Mouse (Mus musculus) myocyte (in vitro differentiated cells): ENCODE data around the gene Atl1.

Experiments used
- CEBPB ChIP-seq: IDR thresholded peaks from 2 replicates; pipeline ENCODE4 v1.6.1; 2011; ENCODE audit warnings: mild to moderate bottlenecking, moderate library complexity; ENCODE audit not compliant: poor library complexity, insufficient read depth, severe bottlenecking
- E2F4 ChIP-seq: IDR thresholded peaks from one replicate; pipeline ENCODE4 v1.6.1; 2011; ENCODE audit warnings: mild to moderate bottlenecking, control low read depth, moderate library complexity; ENCODE audit not compliant: insufficient read depth
- MYOD1 ChIP-seq, 3 experiments: IDR thresholded peaks; one replicate each; pipeline ENCODE4 v1.6.1; 2011; ENCODE audit warnings: control low read depth in 2 of 3, low read depth in 2 of 3, mild to moderate bottlenecking in 2 of 3, moderate library complexity in 1 of 3; ENCODE audit not compliant: insufficient read length in 2 of 3, control insufficient read depth in 1 of 3
- POLR2A ChIP-seq: IDR thresholded peaks from one replicate; pipeline ENCODE4 v1.6.1; 2011; ENCODE audit warnings: low read depth, mild to moderate bottlenecking, control low read depth, moderate library complexity; ENCODE audit not compliant: insufficient read length
- POLR2AphosphoS2 ChIP-seq: IDR thresholded peaks from one replicate; pipeline ENCODE4 v1.6.1; 2011; ENCODE audit warnings: low read depth, control low read depth; ENCODE audit not compliant: insufficient read length
- REST ChIP-seq: IDR thresholded peaks from one replicate; pipeline ENCODE4 v1.6.1; 2011; ENCODE audit warnings: mild to moderate bottlenecking, control low read depth, moderate library complexity; ENCODE audit not compliant: insufficient read depth, insufficient read length
- SRF ChIP-seq: IDR thresholded peaks from one replicate; pipeline ENCODE4 v1.6.1; 2011; ENCODE audit warnings: low read depth; ENCODE audit not compliant: control insufficient read depth, insufficient read length
- TCF3 ChIP-seq: IDR thresholded peaks from one replicate; pipeline ENCODE4 v1.6.1; 2011; ENCODE audit warnings: low read depth, control low read depth; ENCODE audit not compliant: insufficient read length
- USF1 ChIP-seq: IDR thresholded peaks from one replicate; pipeline ENCODE4 v1.6.1; 2011; ENCODE audit warnings: low read depth, mild to moderate bottlenecking, control low read depth, moderate library complexity

GRCm38 (mm10) chr12:69845722-69846121 is 46.7 kb upstream of the Atl1 start:
- TF ChIP-seq USF1 (no peak), CEBPB (no peak), POLR2AphosphoS2 (no peak), POLR2A (no peak), SRF (no peak), E2F4 (no peak), REST (no peak), MYOD1 (IDR thresholded peaks at IDR 0.05; ENCODE audit: control insufficient read depth in 1 of 3, insufficient read length in 2 of 3, low read depth in 2 of 3) (no peak), TCF3 (no peak)
